Mouse (Mus musculus) G1E (cell line): ENCODE measurements at regions not wholly inside any gene's neighbourhood (a gene's known extent, or its start where the extent isn't known, plus 50 kb on each side); places are given as distances from the start of the nearest gene placed in this dataset.

ENCODE experiments used
- ATAC-seq: 2 replicates; pipeline ENCODE4 v1.8.0; 2016; ENCODE audit warnings: mild to moderate bottlenecking; ENCODE audit not compliant: insufficient number of reproducible peaks, poor library complexity, low FRiP score, severe bottlenecking; ENCODE audit errors: extremely low read depth
- DNase-seq: peaks from one replicate; pipeline ENCODE4 v3.0.0; 2012; ENCODE audit warnings: low spot score
- H3K27me3 ChIP-seq: 2 replicates; pipeline ENCODE4 v1.6.1; 2012; ENCODE audit warnings: mild to moderate bottlenecking, low read length, inconsistent platforms; ENCODE audit not compliant: insufficient read depth
- H3K36me3 ChIP-seq: replicated peaks from 2 replicates; pipeline ENCODE3; 2012; ENCODE audit warnings: mild to moderate bottlenecking, inconsistent platforms
- H3K4me1 ChIP-seq: 2 replicates; pipeline ENCODE4 v1.6.1; 2012; ENCODE audit warnings: low read depth, low read length, inconsistent platforms, mixed read lengths; ENCODE audit not compliant: insufficient read depth
- H3K4me3 ChIP-seq: 2 replicates; pipeline ENCODE4 v1.5.1; 2012; ENCODE audit warnings: low read depth, mild to moderate bottlenecking, inconsistent platforms, low read length, moderate library complexity, mixed read lengths
- H3K9me3 ChIP-seq: replicated peaks from 2 replicates; pipeline ENCODE4 v1.6.1; 2012; ENCODE audit warnings: inconsistent platforms
- CTCF ChIP-seq: IDR thresholded peaks from 2 replicates; pipeline ENCODE4 v1.5.1; 2012; ENCODE audit warnings: low read depth, low read length, inconsistent platforms, mixed read lengths
- GATA1 ChIP-seq: IDR thresholded peaks from 2 replicates; pipeline ENCODE4 v1.6.1; 2012; ENCODE audit warnings: borderline replicate concordance, low read length, inconsistent platforms, mixed read lengths
- GATA2 ChIP-seq: IDR thresholded peaks from 2 replicates; pipeline ENCODE4 v1.6.1; 2012; ENCODE audit warnings: low read depth, low read length, inconsistent platforms, borderline replicate concordance
- POLR2AphosphoS5 ChIP-seq: IDR thresholded peaks from 2 replicates; pipeline ENCODE4 v1.6.1; 2012; ENCODE audit warnings: low read depth, low read length, inconsistent platforms; ENCODE audit not compliant: insufficient replicate concordance
- TAL1 ChIP-seq: conservative IDR thresholded peaks from 2 replicates; pipeline ENCODE4 v1.6.1; 2012; ENCODE audit warnings: low read depth, low read length, inconsistent platforms, mixed read lengths

GRCm38 (mm10) chr1:63977956-63978355, 144.1 kb downstream of the Klf7 start:
- no peak overlapping the region for H3K4me3 ChIP-seq
- no peaks in the 10 kb centered on the region for H3K36me3 ChIP-seq
- H3K4me1 ChIP-seq, result no peaks in the 10 kb centered on the region
- no peak for TF ChIP-seq GATA1
- no peak for TF ChIP-seq CTCF
- TF ChIP-seq POLR2AphosphoS5, result no peak
- no peak for TF ChIP-seq GATA2
- TF ChIP-seq TAL1, result no peak
- H3K27me3 ChIP-seq, result no peaks in the 10 kb centered on the region
- DNase-seq, result no peak
- no peaks in the 10 kb centered on the region for H3K9me3 ChIP-seq
- no peak for ATAC-seq

GRCm38 (mm10) chr1:63977302-63977888, 144.7 kb downstream of the Klf7 start:
- no peak for ATAC-seq
- DNase-seq, result no peak
- Histone ChIP-seq H3K4me1 (no peaks in the 10 kb centered on the region), H3K4me3 (no peak overlapping the region), H3K27me3 (no peaks in the 10 kb centered on the region), H3K36me3 (no peaks in the 10 kb centered on the region), H3K9me3 (no peaks in the 10 kb centered on the region)
- TF ChIP-seq POLR2AphosphoS5 (no peak), TAL1 (no peak), GATA2 (no peak), CTCF (no peak), GATA1 (no peak)

GRCm38 (mm10) chr1:63976862-63977261, 145.2 kb downstream of the Klf7 start:
- no peaks in the 10 kb centered on the region for H3K9me3 ChIP-seq
- no peaks in the 10 kb centered on the region for H3K36me3 ChIP-seq
- TF ChIP-seq TAL1, result no peak
- no peak for TF ChIP-seq GATA2
- no peak for TF ChIP-seq CTCF
- TF ChIP-seq GATA1, result no peak
- TF ChIP-seq POLR2AphosphoS5, result no peak
- no peak overlapping the region for H3K4me3 ChIP-seq
- no peaks in the 10 kb centered on the region for H3K4me1 ChIP-seq
- DNase-seq (no peak), ATAC-seq (no peak)
- H3K27me3 ChIP-seq, result no peaks in the 10 kb centered on the region

DNA sequence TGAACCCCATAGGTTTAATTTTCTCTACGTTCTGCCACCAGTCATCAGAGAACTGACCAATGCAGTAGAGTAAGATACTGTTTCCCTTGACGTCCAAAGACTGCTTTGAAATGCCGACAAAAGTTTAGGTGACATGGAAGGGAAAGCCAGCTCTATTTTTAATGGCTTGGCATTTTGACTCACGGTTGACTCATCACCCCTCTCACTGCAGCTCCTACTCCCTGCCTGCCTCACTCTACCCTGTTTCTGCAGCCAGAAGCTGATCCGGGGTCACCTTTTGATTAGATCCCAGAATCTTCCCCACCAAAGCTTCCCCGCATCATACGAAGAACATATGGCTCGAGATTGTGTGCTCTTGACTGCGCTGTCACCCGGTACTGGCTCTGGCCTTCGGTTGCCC, 154.2 kb downstream of the Klf7 start:
- ATAC-seq (no peak), DNase-seq (no peak)
- TF ChIP-seq GATA2 (no peak), CTCF (no peak), GATA1 (no peak), TAL1 (no peak), POLR2AphosphoS5 (no peak)
- H3K36me3 ChIP-seq, result no peaks in the 10 kb centered on the region
- no peak overlapping the region for H3K4me3 ChIP-seq
- H3K9me3 ChIP-seq, result no peaks in the 10 kb centered on the region
- no peaks in the 10 kb centered on the region for H3K4me1 ChIP-seq
- no peaks in the 10 kb centered on the region for H3K27me3 ChIP-seq

DNA sequence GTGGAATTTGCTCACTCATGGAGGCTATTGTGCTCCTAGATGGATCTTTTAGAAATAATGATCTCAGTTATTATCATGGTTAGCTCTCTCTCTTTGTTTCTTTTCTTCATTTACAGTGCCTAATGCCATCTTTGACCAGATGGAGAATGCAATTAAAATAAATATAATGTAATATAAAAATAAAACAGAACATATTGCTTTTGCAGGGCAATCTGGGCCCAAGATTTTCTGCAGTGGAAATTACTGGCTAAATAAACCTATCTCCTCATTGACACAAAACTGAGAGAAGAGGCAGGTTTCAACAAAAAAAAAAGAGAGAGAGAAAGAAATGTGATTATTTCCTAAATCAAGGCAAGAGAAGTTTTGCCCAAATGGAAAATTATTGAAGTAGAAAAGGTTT, 156.6 kb downstream of the Klf7 start:
- no peaks in the 10 kb centered on the region for H3K27me3 ChIP-seq
- no peaks in the 10 kb centered on the region for H3K9me3 ChIP-seq
- no peaks in the 10 kb centered on the region for H3K4me1 ChIP-seq
- no peak overlapping the region for H3K4me3 ChIP-seq
- no peak for ATAC-seq
- H3K36me3 ChIP-seq, result no peaks in the 10 kb centered on the region
- TF ChIP-seq GATA2, result no peak
- no peak for TF ChIP-seq POLR2AphosphoS5
- no peak for TF ChIP-seq GATA1
- no peak for TF ChIP-seq CTCF
- TF ChIP-seq TAL1, result no peak
- DNase-seq, result no peak

GRCm38 (mm10) chr1:63964519-63964918, 157.6 kb downstream of the Klf7 start:
- H3K36me3 ChIP-seq, result no peaks in the 10 kb centered on the region
- H3K4me3 ChIP-seq, result no peak overlapping the region
- ATAC-seq, result no peak
- H3K4me1 ChIP-seq, result no peaks in the 10 kb centered on the region
- TF ChIP-seq POLR2AphosphoS5 (no peak), GATA2 (no peak), GATA1 (no peak), CTCF (no peak), TAL1 (no peak)
- no peaks in the 10 kb centered on the region for H3K27me3 ChIP-seq
- H3K9me3 ChIP-seq, result no peaks in the 10 kb centered on the region
- no peak for DNase-seq
